Mouse (Mus musculus): ENCODE data around the gene Sell.

DNA sequence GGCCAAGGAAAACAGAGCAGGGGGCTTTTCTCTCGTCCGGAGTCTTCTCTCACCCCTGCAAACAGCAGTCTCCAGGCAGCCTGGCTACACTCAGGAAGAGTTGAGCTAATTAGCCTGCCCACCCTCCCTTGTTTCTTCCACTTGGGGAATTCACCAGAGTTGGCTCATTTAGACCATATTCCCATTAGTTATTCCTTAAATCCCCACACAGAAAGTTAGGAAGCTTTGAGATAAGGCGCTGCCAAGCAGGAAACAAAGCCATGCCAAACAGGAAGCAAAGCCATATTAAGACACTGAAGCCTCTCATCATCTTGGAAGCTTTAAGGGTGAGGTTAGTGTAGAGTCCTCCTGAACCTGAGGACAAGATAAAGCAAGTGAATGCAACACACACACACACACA is 18.2 kb upstream of the Sell start:
- TF ChIP-seq CTCF (conservative IDR thresholded peaks at IDR 0.05; ENCODE audit: insufficient read depth, insufficient read length, low read depth, low read length), result no peak
- no peak for TF ChIP-seq POLR2A (IDR thresholded peaks at IDR 0.05; ENCODE audit: low read depth, low read length)

Data from kidney, adult 2 months (tissue).